8 mouse cellular contexts compared by ENCODE assay signal in the genomic region with DNA sequence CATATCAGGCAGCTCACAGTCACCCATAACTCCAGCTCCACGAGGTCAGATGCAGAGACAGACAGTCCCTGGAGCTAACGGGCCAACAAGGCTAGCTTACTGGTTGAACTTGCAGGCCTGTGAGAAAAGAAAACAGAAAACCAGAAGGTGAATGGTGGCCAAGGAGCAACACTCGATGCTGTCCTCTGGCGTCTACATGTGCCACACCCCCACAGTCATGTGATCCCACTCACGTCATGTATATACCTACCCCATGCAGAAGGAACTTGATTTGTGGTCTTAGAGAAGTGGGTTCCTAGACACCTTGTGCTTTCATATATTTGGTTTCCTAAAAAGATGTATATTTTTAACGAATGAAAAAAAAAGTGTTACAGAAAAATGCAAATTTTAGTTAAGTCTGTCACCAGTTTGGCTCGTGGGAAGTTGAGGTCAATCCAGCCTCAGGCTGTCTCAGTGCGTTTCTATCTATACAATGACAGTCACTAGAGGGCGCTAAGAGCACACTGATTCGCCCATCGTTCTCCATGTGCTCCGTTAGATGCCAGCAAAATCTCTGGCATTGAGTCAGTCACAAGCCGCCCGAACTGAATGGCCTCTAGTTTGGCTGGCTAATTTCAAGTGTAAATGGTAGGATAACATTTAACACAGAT. TPM values are rescaled to one million over a fixed set of nuclear protein-coding genes. Genes with fewer than 3 reads are reported as not detected.
DNase-seq lines count a peak whose midpoint lies in the region; ATAC-seq and TF ChIP-seq lines count a peak whose summit lies in the region.

No protein-coding gene starts in this region.

- H3K27me3 ChIP-seq in MEL (ENCODE audit: control insufficient read depth in 1 of 2, insufficient read depth in 2 of 2, low read length in 2 of 2): no peaks in the 10 kb centered on the region; a peak in 1 of 4 replicates
- no peaks in the 10 kb centered on the region for H3K27me3 ChIP-seq in forebrain, embryonic 14.5 days (replicated peaks; ENCODE audit: control insufficient read depth, insufficient read depth, low read length)
- H3K27me3 ChIP-seq in liver, postnatal 0 days (ENCODE audit: insufficient read depth, low read length): peaks cover 19% of the 10 kb centered on the region
- H3K27me3 ChIP-seq in neural tube, embryonic 13.5 days: peaks cover 31% of the 10 kb centered on the region

- peak; percentile 87 for ATAC-seq in forebrain, embryonic 14.5 days
- ATAC-seq in liver, postnatal 0 days: peak; percentile 88
- peak; percentile 87 for ATAC-seq in neural tube, embryonic 13.5 days (ENCODE audit: low read depth)

- TF ChIP-seq CTCF in MEL (IDR thresholded peaks at IDR 0.05 in 2 of 3, conservative IDR thresholded peaks at IDR 0.05 in 1 of 3; ENCODE audit: control insufficient read depth in 1 of 3, insufficient read depth in 1 of 3, low read depth in 2 of 3, low read length in 3 of 3, poor library complexity in 1 of 3, severe bottlenecking in 1 of 3): peak; percentile 66 to 93 (median 78)
- TF ChIP-seq CTCF in liver, postnatal 0 days (IDR thresholded peaks at IDR 0.05; ENCODE audit: low read depth): peak; percentile 91

- DNase-seq in MEL (ENCODE audit: low read depth, low spot score): peak; percentile 91
- peak; percentile 74 for DNase-seq in c-Kit-positive CD71-positive TER-119-positive erythroid progenitor cells, embryonic 14.5 days (ENCODE audit: low spot score)
- DNase-seq in forebrain, embryonic 14.5 days (ENCODE audit: low spot score): peak; percentile 96
- DNase-seq in heart, postnatal 14 days: peak; percentile 73 to 85
- DNase-seq in kidney, postnatal 4 days: peak; percentile 72 to 83
- DNase-seq in liver, postnatal 0 days: peak; percentile 73
- DNase-seq in thymus, postnatal 4 days: peak; percentile 60

- TF ChIP-seq RAD21 in MEL (IDR thresholded peaks at IDR 0.05; ENCODE audit: low read depth, low read length): peak; percentile 96

- H3K4me2 ChIP-seq in forebrain, embryonic 14.5 days (ENCODE audit: low read length): peak overlapping the region; percentile 21; the same call in 1 of the 2 replicates
- peak overlapping the region; percentile 42 for H3K4me2 ChIP-seq in liver, postnatal 0 days (ENCODE audit: low read depth, low read length)
- H3K4me2 ChIP-seq in neural tube, embryonic 13.5 days: peak overlapping the region; percentile 37; the same call in 1 of the 2 replicates

- 14% methylated on average over 14 of the region's 14 CpGs for WGBS in forebrain, embryonic 14.5 days
- 11% methylated on average over 14 of the region's 14 CpGs for WGBS in liver, postnatal 0 days (ENCODE audit: insufficient replicate concordance)
- 13% methylated on average over 14 of the region's 14 CpGs for WGBS in neural tube, embryonic 13.5 days

- intact Hi-C loops in heart, postnatal 14 days (cut with DNase I): loop anchor here (1.0 to 2.0 kb wide), 2 partner anchors 313 to 458 kb away; no protein-coding TSS in a partner anchor

- H3K36me3 ChIP-seq in MEL (ENCODE audit: control insufficient read depth in 1 of 2, insufficient read depth in 2 of 2, low read length in 2 of 2): no peaks in the 10 kb centered on the region; a peak in 1 of 4 replicates
- H3K36me3 ChIP-seq in forebrain, embryonic 14.5 days (ENCODE audit: control insufficient read depth, insufficient read depth, low read length): no peaks in the 10 kb centered on the region
- no peaks in the 10 kb centered on the region for H3K36me3 ChIP-seq in liver, postnatal 0 days (replicated peaks; ENCODE audit: insufficient read depth, low read length)
- no peaks in the 10 kb centered on the region for H3K36me3 ChIP-seq in neural tube, embryonic 13.5 days

- TF ChIP-seq POLR2A in MEL (IDR thresholded peaks at IDR 0.05; ENCODE audit: control insufficient read depth in 1 of 2, insufficient read depth in 1 of 2, low read depth in 1 of 2, low read length in 2 of 2, poor library complexity in 1 of 2): no peak

- no peaks in the 10 kb centered on the region for H3K4me1 ChIP-seq in MEL (ENCODE audit: control insufficient read depth in 1 of 2, insufficient read depth in 2 of 2, low read length in 2 of 2)
- no peaks in the 10 kb centered on the region; the same call in 1 of the 2 replicates for H3K4me1 ChIP-seq in forebrain, embryonic 14.5 days (ENCODE audit: control insufficient read depth, insufficient read depth, low read length)
- H3K4me1 ChIP-seq in liver, postnatal 0 days (ENCODE audit: insufficient read depth): peaks cover 3% of the 10 kb centered on the region; the same call in 1 of the 2 replicates
- peaks cover 12% of the 10 kb centered on the region for H3K4me1 ChIP-seq in neural tube, embryonic 13.5 days (replicated peaks)

- peak overlapping the region; percentile 28 to 67 for H3K4me3 ChIP-seq in MEL (ENCODE audit: control insufficient read depth in 1 of 2, insufficient read depth in 1 of 2, low read depth in 2 of 2, low read length in 2 of 2)
- H3K4me3 ChIP-seq in forebrain, embryonic 14.5 days (ENCODE audit: low read depth, low read length): no peak overlapping the region
- H3K4me3 ChIP-seq in liver, postnatal 0 days (ENCODE audit: low read depth, low read length): no peak overlapping the region
- H3K4me3 ChIP-seq in neural tube, embryonic 13.5 days: no peak overlapping the region

- peak overlapping the region; percentile 50 for H3K27ac ChIP-seq in MEL (ENCODE audit: control insufficient read depth, low read depth, low read length)
- H3K27ac ChIP-seq in forebrain, embryonic 14.5 days (ENCODE audit: low read depth, low read length): no peak overlapping the region
- no peak overlapping the region for H3K27ac ChIP-seq in liver, postnatal 0 days (ENCODE audit: low read depth)
- no peak overlapping the region for H3K27ac ChIP-seq in neural tube, embryonic 13.5 days (replicated peaks)

- no peak for TF ChIP-seq EP300 in MEL (IDR thresholded peaks at IDR 0.05; ENCODE audit: low read depth in 1 of 2, low read length in 2 of 2)
- TF ChIP-seq EP300 in liver, postnatal 0 days (IDR thresholded peaks at IDR 0.05; ENCODE audit: low read depth): no peak

- peak overlapping the region; percentile 47 for H3K9ac ChIP-seq in MEL (ENCODE audit: control insufficient read depth, low read depth, low read length, poor library complexity, severe bottlenecking)
- no peak overlapping the region for H3K9ac ChIP-seq in forebrain, embryonic 14.5 days (ENCODE audit: low read length)
- H3K9ac ChIP-seq in liver, postnatal 0 days (replicated peaks): no peak overlapping the region
- H3K9ac ChIP-seq in neural tube, embryonic 13.5 days: no peak overlapping the region

- no peaks in the 10 kb centered on the region for H3K79me2 ChIP-seq in MEL (ENCODE audit: control insufficient read depth, insufficient read depth, low read length, poor library complexity)

- no peaks in the 10 kb centered on the region for H3K9me3 ChIP-seq in MEL (replicated peaks; ENCODE audit: insufficient read depth, low read length)
- no peaks in the 10 kb centered on the region for H3K9me3 ChIP-seq in forebrain, embryonic 14.5 days (replicated peaks; ENCODE audit: control insufficient read depth, low read length)
- no peaks in the 10 kb centered on the region for H3K9me3 ChIP-seq in liver, postnatal 0 days (ENCODE audit: low read length)
- H3K9me3 ChIP-seq in neural tube, embryonic 13.5 days: no peaks in the 10 kb centered on the region

TF ChIP-seq in MEL, 35 proteins besides CTCF, POLR2A, EP300 and RAD21:
- TF ChIP-seq USF2 (IDR thresholded peaks at IDR 0.05; ENCODE audit: borderline replicate concordance in 1 of 2, insufficient read depth in 1 of 2, low read depth in 1 of 2, low read length in 2 of 2): peak in 1 of 2 experiments; percentile 52; a peak in 1 of 4 replicates
- TF ChIP-seq GATA1 (IDR thresholded peaks at IDR 0.05; ENCODE audit: low read depth, low read length): no peak
- no peak for TF ChIP-seq HCFC1 (IDR thresholded peaks at IDR 0.05; ENCODE audit: low read depth, low read length)
- no peak for TF ChIP-seq ETS1 (IDR thresholded peaks at IDR 0.05; ENCODE audit: low read depth, low read length)
- no peak for TF ChIP-seq MAZ (IDR thresholded peaks at IDR 0.05; ENCODE audit: low read depth, low read length)
- peak; percentile 80 for TF ChIP-seq SMC3 (IDR thresholded peaks at IDR 0.05; ENCODE audit: low read depth, low read length)
- TF ChIP-seq MXI1 (IDR thresholded peaks at IDR 0.05; ENCODE audit: low read depth, low read length): peak; percentile 75
- peak; percentile 91 for TF ChIP-seq USF1 (IDR thresholded peaks at IDR 0.05; ENCODE audit: low read depth, low read length)
- peak; percentile 85 for TF ChIP-seq ZC3H11A (IDR thresholded peaks at IDR 0.05; ENCODE audit: low read depth, low read length)
- no peak for TF ChIP-seq MEF2A (IDR thresholded peaks at IDR 0.05; ENCODE audit: extremely low read depth, insufficient replicate concordance, low read depth, low read length, poor library complexity, severe bottlenecking)
- TF ChIP-seq TBP (IDR thresholded peaks at IDR 0.05; ENCODE audit: low read depth, low read length): 0 out of 2 replicates have a peak, but pooled peaks have one; percentile 16
- peak; percentile 48 for TF ChIP-seq MAX (IDR thresholded peaks at IDR 0.05; ENCODE audit: low read length)
- TF ChIP-seq MYC (IDR thresholded peaks at IDR 0.05; ENCODE audit: low read depth, low read length): peak; percentile 98
TF ChIP-seq in MEL: peak in this region for 8.

RNA-seq across cellular contexts. Expression of a gene that starts 4.0 kb away (rescaled TPM):
- total RNA-seq in MEL (2012; rRNA removed): not detected in 2 replicates
- not detected for polyA plus RNA-seq in MEL (2012; ENCODE audit: insufficient read depth in 1 of 2, insufficient read length in 2 of 2, low read depth in 1 of 2, low replicate concordance in 2 of 2, missing spikeins in 1 of 2)
- polyA plus RNA-seq in forebrain, embryonic 14.5 days (2014; fragmentation: Nextera tagmentation; extraction: Ambion mirVana): 55.3 and 60.4 TPM in 2 replicates
- total RNA-seq in heart, postnatal 14 days (2021): 1 to 10 TPM in 1 of 2 experiments, under 1 TPM in 1; 0.83 to 1.9 TPM
- polyA plus RNA-seq in liver, postnatal 0 days (2015; fragmentation: Nextera tagmentation; extraction: Ambion mirVana): 0.11 and 0.17 TPM in 2 replicates
- 62.9 and 75.1 TPM in 2 replicates for polyA plus RNA-seq in neural tube, embryonic 13.5 days (2015; fragmentation: Nextera tagmentation; extraction: Ambion mirVana)

RNA-seq across cellular contexts. Expression of a gene that starts 50.9 kb away (rescaled TPM):
- total RNA-seq in MEL (2012; rRNA removed): 7.4 and 7.5 TPM in 2 replicates
- 1 to 10 TPM in 1 of 2 experiments, not detected in 1; 8.6 TPM for polyA plus RNA-seq in MEL (2012; ENCODE audit: insufficient read depth in 1 of 2, insufficient read length in 2 of 2, low read depth in 1 of 2, low replicate concordance in 2 of 2, missing spikeins in 1 of 2)
- polyA plus RNA-seq in forebrain, embryonic 14.5 days (2014; fragmentation: Nextera tagmentation; extraction: Ambion mirVana): 24.2 and 36.0 TPM in 2 replicates
- 10 to 100 TPM; 19.6 to 23.4 TPM for total RNA-seq in heart, postnatal 14 days (2021)
- 7.3 and 8.2 TPM in 2 replicates for polyA plus RNA-seq in liver, postnatal 0 days (2015; fragmentation: Nextera tagmentation; extraction: Ambion mirVana)
- 29.9 and 35.3 TPM in 2 replicates for polyA plus RNA-seq in neural tube, embryonic 13.5 days (2015; fragmentation: Nextera tagmentation; extraction: Ambion mirVana)

Comparison
In these comparisons a context has a peak if more than half of its experiments do, and no peak if none do; other contexts are left out.
1. H3K4me3 ChIP-seq: peak in MEL (2 of 2); none in forebrain, embryonic 14.5 days (single experiment), liver, postnatal 0 days (single experiment) and neural tube, embryonic 13.5 days (single experiment).
2. RNA of a gene that starts 4.0 kb away (polyA plus RNA-seq): 62.9 to 75.1 TPM in neural tube, embryonic 13.5 days and 55.3 to 60.4 TPM in forebrain, embryonic 14.5 days; 0.11 to 0.17 TPM in liver, postnatal 0 days and not detected in MEL; every median in the first group is over 10 times any median in the second.
3. Peak in every context shown above with its lines, with median percentiles within 50 percentile points of each other: DNase-seq, ATAC-seq and H3K4me2 ChIP-seq.